Mouse (Mus musculus) brown adipose tissue, adult 24 weeks (tissue): ENCODE measurements around the gene B3gnt2. TPM values are rescaled to one million over a fixed set of nuclear protein-coding genes. Genes with fewer than 3 reads are reported as not detected.
"Not testable (repeated sequence)": the region's sequence is repeated elsewhere in the genome, so short reads cannot be mapped to it uniquely, and the experiment has no call there.

Experiments used
- H3K27ac ChIP-seq: fragments of 200-500 bp; replicated peaks from 2 replicates; pipeline ENCODE4 v1.5.1; 2012; ENCODE audit warnings: low read depth, mild to moderate bottlenecking, low read length
- H3K4me1 ChIP-seq: fragments of 200-500 bp; 2 replicates; pipeline ENCODE4 v1.6.1; 2012; ENCODE audit warnings: low read length, mixed read lengths; ENCODE audit not compliant: control insufficient read depth, insufficient read depth, insufficient read length
- H3K4me3 ChIP-seq: fragments of 200-500 bp; 2 replicates; pipeline ENCODE4 v1.5.1; 2012; ENCODE audit warnings: low read depth, mild to moderate bottlenecking, low read length, moderate library complexity; ENCODE audit not compliant: insufficient read depth
- polyA plus RNA-seq: library from polyadenylated mRNA; stranded (reverse); fragments of >200 nt; gene quantifications from 2 replicates; pipeline ENCODE4 v1.2.4, GENCODE M21; 2012; ENCODE audit not compliant: missing spikeins, insufficient read depth, insufficient read length

B3gnt2 gene
- polyA plus RNA-seq, 1 experiment, result not detected

GRCm38 (mm10) chr11:22739497-22740288 is 121.1 kb downstream of the B3gnt2 start:
- no peak overlapping the region for H3K27ac ChIP-seq
- no peaks in the 10 kb centered on the region for H3K4me1 ChIP-seq
- H3K4me3 ChIP-seq, result no peak overlapping the region

- no peak overlapping the region for H3K27ac ChIP-seq
- H3K4me3 ChIP-seq, result no peak overlapping the region
- H3K4me1 ChIP-seq, result no peaks in the 10 kb centered on the region
Observed at GRCm38 (mm10) chr11:22736521-22737225, 124.1 kb downstream of the B3gnt2 start.

GRCm38 (mm10) chr11:22735128-22735527 is 125.6 kb downstream of the B3gnt2 start:
- not testable (repeated sequence) for H3K4me1 ChIP-seq, H3K27ac ChIP-seq, H3K4me3 ChIP-seq

GRCm38 (mm10) chr11:22733936-22734335 is 126.8 kb downstream of the B3gnt2 start:
- Histone ChIP-seq H3K4me3 (no peak overlapping the region), H3K27ac (no peak overlapping the region), H3K4me1 (no peaks in the 10 kb centered on the region)

- no peak overlapping the region for H3K27ac ChIP-seq
- H3K4me3 ChIP-seq, result no peak overlapping the region
- H3K4me1 ChIP-seq, result no peaks in the 10 kb centered on the region
Observed at GRCm38 (mm10) chr11:22732907-22733306, 127.9 kb downstream of the B3gnt2 start.

GRCm38 (mm10) chr11:22723096-22723495 is 137.7 kb downstream of the B3gnt2 start:
- no peak overlapping the region for H3K4me3 ChIP-seq
- no peaks in the 10 kb centered on the region for H3K4me1 ChIP-seq

GRCm38 (mm10) chr11:22720096-22720495 is 140.7 kb downstream of the B3gnt2 start:
- Histone ChIP-seq H3K27ac (no peak overlapping the region), H3K4me1 (no peaks in the 10 kb centered on the region), H3K4me3 (no peak overlapping the region)

More at GRCm38 (mm10) chr11:22723096-22723495, 137.7 kb downstream of the B3gnt2 start:
- no peak overlapping the region for H3K27ac ChIP-seq

- Histone ChIP-seq H3K4me3 (no peak overlapping the region), H3K27ac (no peak overlapping the region), H3K4me1 (no peaks in the 10 kb centered on the region)
Observed at GRCm38 (mm10) chr11:22719570-22719969, 141.2 kb downstream of the B3gnt2 start.

- H3K4me1 ChIP-seq, result no peaks in the 10 kb centered on the region
- H3K27ac ChIP-seq, result no peak overlapping the region
- no peak overlapping the region for H3K4me3 ChIP-seq
Observed at GRCm38 (mm10) chr11:22718036-22718435, 142.7 kb downstream of the B3gnt2 start.

GRCm38 (mm10) chr11:22711327-22711726 is 149.4 kb downstream of the B3gnt2 start:
- Histone ChIP-seq H3K27ac (no peak overlapping the region), H3K4me1 (no peaks in the 10 kb centered on the region), H3K4me3 (no peak overlapping the region)

- Histone ChIP-seq H3K27ac (no peak overlapping the region), H3K4me3 (no peak overlapping the region), H3K4me1 (no peaks in the 10 kb centered on the region)
Observed at GRCm38 (mm10) chr11:22710596-22710995, 150.2 kb downstream of the B3gnt2 start.

Other genes starting within 250 kb of the B3gnt2 start
- 29.4 and 32.5 TPM in 2 replicates for gene Zrsr1, start 111.0 kb upstream of the B3gnt2 start, polyA plus RNA-seq
- 5.4 and 5.8 TPM in 2 replicates for gene Gm28048, start 121.1 kb upstream of the B3gnt2 start, polyA plus RNA-seq
- gene Commd1, start 121.4 kb upstream of the B3gnt2 start, polyA plus RNA-seq, result 196 and 213 TPM in 2 replicates
- 98.0 and 116 TPM in 2 replicates for gene Cct4, start 129.6 kb upstream of the B3gnt2 start, polyA plus RNA-seq
- 5.5 and 5.9 TPM in 2 replicates for gene Fam161a, start 146.6 kb upstream of the B3gnt2 start, polyA plus RNA-seq